Mouse (Mus musculus): Measurements from ENCODE around the gene Parg. TPM values are rescaled to one million over a fixed set of nuclear protein-coding genes. Genes with fewer than 3 reads are reported as not detected.

Gene Parg
- total RNA-seq, 2 experiments from 2014 or later, result 42.8 to 50.8 TPM

DNA sequence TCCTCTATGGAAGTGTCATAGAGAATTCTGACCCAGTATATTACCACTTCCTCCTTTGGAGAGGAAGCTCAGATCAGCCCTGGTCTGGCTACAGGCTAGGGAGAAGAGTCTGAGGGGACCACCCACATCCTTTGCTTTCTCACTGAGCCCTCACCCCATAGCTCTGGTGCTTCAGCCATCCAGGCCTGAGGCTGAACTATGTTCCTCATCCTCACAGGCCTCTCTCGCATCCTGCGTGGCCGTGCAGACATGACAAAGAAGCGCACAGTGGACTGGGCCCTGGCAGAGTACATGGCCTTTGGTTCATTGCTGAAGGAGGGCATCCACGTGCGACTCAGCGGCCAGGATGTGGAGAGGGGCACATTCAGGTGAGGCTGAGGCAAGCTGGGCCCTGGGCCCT lies 140.1 kb downstream of the Parg start:
- no peak for TF ChIP-seq CTCF (conservative IDR thresholded peaks at IDR 0.05)
- H3K27ac ChIP-seq, result no peak overlapping the region

DNA sequence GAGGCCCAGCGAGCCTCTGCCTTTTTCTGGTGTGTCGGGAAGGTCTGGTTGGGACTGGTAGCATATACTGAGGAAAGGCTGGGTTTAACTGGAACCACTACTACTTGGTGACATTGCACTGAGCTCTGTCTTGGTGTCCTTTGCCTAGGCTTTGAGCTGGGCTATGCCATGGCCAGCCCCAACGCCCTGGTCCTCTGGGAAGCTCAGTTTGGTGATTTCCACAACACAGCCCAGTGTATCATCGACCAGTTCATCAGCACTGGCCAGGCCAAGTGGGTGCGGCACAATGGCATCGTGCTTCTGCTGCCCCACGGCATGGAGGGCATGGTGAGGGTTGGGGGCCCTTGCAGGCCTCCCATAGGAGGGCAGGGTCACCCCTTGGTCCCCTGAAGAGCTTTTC lies 142.4 kb downstream of the Parg start:
- Histone ChIP-seq H3K27ac (no peak overlapping the region), H3K4me3 (no peak overlapping the region)
- no peak for DNase-seq (ENCODE audit: low spot score in 2 of 2)
- no peak for TF ChIP-seq CTCF (conservative IDR thresholded peaks at IDR 0.05)

More for the DNA sequence above, 140.1 kb downstream of the Parg start:
- H3K4me3 ChIP-seq, result no peak overlapping the region
- DNase-seq (ENCODE audit: low spot score in 2 of 2), result no peak

DNA sequence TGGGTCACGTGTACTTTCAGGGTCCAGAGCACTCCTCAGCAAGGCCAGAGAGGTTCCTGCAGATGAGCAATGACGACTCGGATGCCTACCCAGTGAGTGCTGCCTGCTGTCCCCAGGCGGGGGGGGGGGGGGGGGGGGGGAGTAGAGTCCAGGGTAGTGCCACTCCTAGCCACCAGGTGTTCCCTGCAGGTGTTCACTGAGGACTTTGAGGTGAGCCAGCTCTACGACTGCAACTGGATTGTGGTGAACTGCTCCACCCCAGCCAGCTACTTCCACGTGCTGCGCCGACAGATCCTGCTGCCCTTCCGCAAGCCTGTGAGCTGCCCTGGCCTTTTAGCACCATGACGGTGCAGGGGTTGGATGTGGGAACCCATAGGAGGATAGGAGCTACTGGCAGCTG lies 142.9 kb downstream of the Parg start:
- Histone ChIP-seq H3K27ac (no peak overlapping the region), H3K4me3 (no peak overlapping the region)
- no peak for TF ChIP-seq CTCF (conservative IDR thresholded peaks at IDR 0.05)
- no peak for DNase-seq (ENCODE audit: low spot score in 2 of 2)

Other genes with a start within 250 kb of the Parg start
- gene Galnt15, start 173.0 kb upstream of the Parg start, total RNA-seq (2021), result 1 to 10 TPM; 2.3 to 2.4 TPM
- gene Oxnad1, start 116.6 kb upstream of the Parg start, total RNA-seq (2021), result 10 to 100 TPM; 11.5 to 16.4 TPM
- gene Dph3, start 116.2 kb upstream of the Parg start, total RNA-seq (2021), result 10 to 100 TPM; 31.8 to 35.9 TPM
- gene Msmb, start 59.9 kb upstream of the Parg start, total RNA-seq (2021), result not detected
- 100 to 1,000 TPM in 1 of 2 experiments, 10 to 100 TPM in 1; 99.1 to 107 TPM for gene Ncoa4, start 42.1 kb upstream of the Parg start, total RNA-seq (2021)
- gene Timm23, start 51 bp upstream of the Parg start, total RNA-seq (2021), result 10 to 100 TPM; 74.0 to 78.7 TPM
- gene Ogdhl, start 120.1 kb downstream of the Parg start, total RNA-seq (2021), result 10 to 100 TPM; 89.9 to 96.3 TPM
- under 1 TPM in 1 of 2 experiments, not detected in 1; 0.61 TPM for gene 1700024G13Rik, start 186.4 kb downstream of the Parg start, total RNA-seq (2021)

Data from layer of hippocampus, adult 2 months (tissue).